Mouse (Mus musculus) megakaryocyte, embryonic 14.5 days (primary cell): ENCODE measurements around the gene Uri1.

Source experiments
- FLI1 ChIP-seq: IDR thresholded peaks from 2 replicates; pipeline ENCODE4 v1.6.1; 2012; ENCODE audit warnings: low read length, inconsistent platforms, mixed read lengths
- GATA1 ChIP-seq: IDR thresholded peaks from 3 replicates; pipeline ENCODE4 v1.6.1; 2012; ENCODE audit warnings: mixed read lengths, low read length, inconsistent platforms, borderline replicate concordance

- TF ChIP-seq GATA1 (no peak), FLI1 (no peak)
Observed at GRCm38 (mm10) chr7:37934770-37935182, 88.6 kb downstream of the Uri1 start.
